Mouse (Mus musculus): ENCODE measurements around the gene Mvp. TPM values are rescaled to one million over a fixed set of nuclear protein-coding genes. Genes with fewer than 3 reads are reported as not detected.

The Mvp gene
- polyA plus RNA-seq, 1 experiment from 2014 or later: 5.8 TPM

DNA sequence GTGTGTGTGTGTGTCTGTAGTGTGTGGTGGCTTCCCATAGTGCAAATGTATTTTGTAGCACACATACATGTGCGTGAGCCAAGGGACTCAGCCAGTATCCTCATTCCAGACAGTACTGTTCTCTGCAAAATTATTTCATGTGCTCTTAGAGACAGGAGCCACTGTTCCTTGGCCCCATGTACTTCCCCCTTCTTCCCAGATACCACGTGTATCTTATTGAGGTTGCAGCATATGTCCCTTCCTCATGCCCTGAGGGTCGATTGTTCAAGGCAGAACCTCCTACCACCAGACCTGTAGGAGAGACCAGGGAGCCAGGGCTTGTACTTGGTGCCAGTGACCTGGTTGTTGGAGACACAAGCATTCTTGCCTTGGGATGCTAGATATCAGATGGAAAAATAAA lies 59.3 kb downstream of the Mvp start:
- Histone ChIP-seq H3K4me2 (replicated peaks) (no peak overlapping the region), H3K4me3 (no peak overlapping the region), H3K4me1 (peaks cover 21% of the 10 kb centered on the region), H3K9ac (replicated peaks) (no peak overlapping the region), H3K9me3 (no peaks in the 10 kb centered on the region), H3K27me3 (peaks cover 32% of the 10 kb centered on the region), H3K36me3 (peaks cover 9% of the 10 kb centered on the region; the same call in 1 of the 2 replicates), H3K27ac (replicated peaks) (no peak overlapping the region)
- 62% methylated on average over 3 of the region's 3 CpGs for WGBS
- ATAC-seq (ENCODE audit: low FRiP score, low read depth): no peak

DNA sequence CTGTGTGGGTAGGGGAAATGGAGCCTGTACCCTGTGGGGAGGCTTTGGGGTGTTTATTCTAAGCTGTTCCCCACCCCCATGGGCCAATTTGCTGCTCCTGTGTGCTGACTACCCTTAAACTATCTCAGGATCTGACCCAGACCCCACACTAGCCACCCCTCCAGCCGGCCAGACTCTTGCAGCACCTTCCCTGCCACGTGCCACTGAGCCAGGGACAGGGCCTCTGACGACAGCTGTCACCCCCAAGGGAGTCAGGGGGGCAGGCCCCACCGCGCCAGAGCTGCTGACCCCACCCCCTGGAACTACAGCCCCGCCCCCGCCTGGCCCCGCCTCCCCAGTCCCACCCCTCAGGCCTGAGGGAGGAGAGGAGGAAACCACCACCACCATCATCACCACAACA lies 61.8 kb downstream of the Mvp start:
- no peak for ATAC-seq (ENCODE audit: low FRiP score, low read depth)
- H3K27ac ChIP-seq (replicated peaks): no peak overlapping the region
- peak overlapping the region; percentile 98 for H3K4me2 ChIP-seq (replicated peaks)
- 2% methylated on average over 5 of the region's 8 CpGs for WGBS
- peaks cover 45% of the 10 kb centered on the region for H3K27me3 ChIP-seq
- H3K9me3 ChIP-seq: no peaks in the 10 kb centered on the region
- H3K36me3 ChIP-seq: no peaks in the 10 kb centered on the region
- peak overlapping the region; percentile 68; the same call in 1 of the 2 replicates for H3K9ac ChIP-seq (replicated peaks)
- H3K4me1 ChIP-seq: peaks cover 34% of the 10 kb centered on the region
- H3K4me3 ChIP-seq: peak overlapping the region; percentile 51

DNA sequence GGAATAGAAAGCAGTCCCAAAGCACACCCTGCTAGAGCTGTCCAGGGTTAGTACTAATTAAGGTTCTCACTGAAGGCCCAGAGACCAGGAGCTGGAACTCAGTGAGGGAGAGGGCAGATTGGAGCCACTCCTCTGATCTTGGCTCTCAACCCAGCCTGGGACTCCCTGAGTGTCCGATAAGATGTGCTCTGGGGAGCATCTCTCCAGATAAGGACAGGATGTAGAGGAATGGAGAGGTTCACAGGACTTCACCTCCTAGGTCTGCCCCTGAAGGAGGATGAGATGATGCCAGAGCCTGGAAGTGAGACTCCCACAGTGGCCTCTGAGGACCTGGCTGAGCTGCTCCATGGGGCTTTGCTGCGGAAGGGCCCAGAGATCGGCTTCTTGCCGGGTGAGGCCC lies 62.7 kb downstream of the Mvp start:
- peaks cover 34% of the 10 kb centered on the region for H3K4me1 ChIP-seq
- peaks cover 45% of the 10 kb centered on the region for H3K27me3 ChIP-seq
- H3K4me2 ChIP-seq (replicated peaks): peak overlapping the region; percentile 98
- 18% methylated on average over 4 of the region's 4 CpGs for whole genome bisulfite sequencing
- no peaks in the 10 kb centered on the region for H3K9me3 ChIP-seq
- 0 out of 2 replicates have a peak, but pooled peaks cover 5% of the 10 kb centered on the region for H3K36me3 ChIP-seq
- peak overlapping the region; percentile 51 for H3K4me3 ChIP-seq
- H3K27ac ChIP-seq (replicated peaks): peak overlapping the region; percentile 30; the same call in 1 of the 2 replicates
- ATAC-seq (ENCODE audit: low FRiP score, low read depth): no peak
- peak overlapping the region; percentile 68 for H3K9ac ChIP-seq (replicated peaks)

GRCm38 (mm10) chr7:126950647-126951615 lies 63.5 kb downstream of the Mvp start:
- Histone ChIP-seq H3K27ac (replicated peaks) (peak overlapping the region; percentile 87), H3K4me1 (peaks cover 34% of the 10 kb centered on the region), H3K36me3 (0 out of 2 replicates have a peak, but pooled peaks cover 5% of the 10 kb centered on the region), H3K4me2 (replicated peaks) (peak overlapping the region; percentile 98), H3K9me3 (no peaks in the 10 kb centered on the region), H3K27me3 (peaks cover 45% of the 10 kb centered on the region), H3K9ac (replicated peaks) (peak overlapping the region; percentile 68), H3K4me3 (peak overlapping the region; percentile 51)
- peak; percentile 17; the same call in 1 of the 2 replicates for ATAC-seq (ENCODE audit: low FRiP score, low read depth)
- WGBS: 4% methylated on average over 26 of the region's 26 CpGs

GRCm38 (mm10) chr7:126949793-126950646 lies 64.4 kb downstream of the Mvp start, which contains the start of gene Sez6l2:
Gene Sez6l2, plus strand, starts transcription at chr7:126950563.
- Histone ChIP-seq H3K4me3 (peak within 1 kb of the TSS; percentile 51), H3K27ac (replicated peaks) (peak within 1 kb of the TSS; percentile 87)
- ATAC-seq (ENCODE audit: low FRiP score, low read depth): peak; percentile 87

DNA sequence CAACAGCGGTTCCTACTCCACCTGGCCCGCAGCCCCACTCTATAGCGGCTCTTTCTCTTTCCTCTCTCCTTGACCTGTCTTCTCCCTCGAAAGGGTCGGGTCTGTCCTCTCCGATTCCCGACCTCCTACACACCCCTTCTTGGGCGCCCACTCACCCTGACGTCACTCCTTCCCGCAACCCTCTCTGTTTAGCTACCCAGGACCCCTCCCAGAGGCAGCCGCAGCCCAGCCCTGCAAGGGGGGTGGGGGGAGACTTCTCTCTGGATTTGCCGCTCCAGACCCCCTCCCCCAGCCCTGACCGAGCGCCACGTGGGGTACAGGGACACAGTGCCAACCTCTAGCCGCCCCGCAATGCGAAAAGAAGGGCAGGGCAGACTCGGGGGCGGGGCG lies 65.0 kb downstream of the Mvp start, which contains the start of gene Asphd1:
Asphd1 (minus strand) TSS at position 180 of the 390 bp plus-strand sequence.
- Histone ChIP-seq H3K27ac (replicated peaks) (peak within 1 kb of the TSS; percentile 87), H3K36me3 (peaks cover 15% of the 10 kb centered on the region; the same call in 1 of the 2 replicates), H3K4me1 (peaks cover 34% of the 10 kb centered on the region), H3K9me3 (no peaks in the 10 kb centered on the region), H3K4me2 (replicated peaks) (peak within 1 kb of the TSS; percentile 98), H3K4me3 (peak within 1 kb of the TSS; percentile 51), H3K27me3 (peaks cover 45% of the 10 kb centered on the region), H3K9ac (replicated peaks) (peak within 1 kb of the TSS; percentile 68)
- under 1% methylated on average over 21 of the region's 21 CpGs for WGBS
- ATAC-seq (ENCODE audit: low FRiP score, low read depth): peak; percentile 52

More at GRCm38 (mm10) chr7:126949793-126950646, 64.4 kb downstream of the Mvp start, which contains the start of gene Sez6l2:
- Histone ChIP-seq H3K4me2 (replicated peaks) (peak within 1 kb of the TSS; percentile 98), H3K36me3 (peaks cover 9% of the 10 kb centered on the region; the same call in 1 of the 2 replicates), H3K9ac (replicated peaks) (peak within 1 kb of the TSS; percentile 68), H3K4me1 (peaks cover 34% of the 10 kb centered on the region), H3K9me3 (no peaks in the 10 kb centered on the region), H3K27me3 (peaks cover 45% of the 10 kb centered on the region)
- WGBS: under 1% methylated on average over 42 of the region's 42 CpGs

DNA sequence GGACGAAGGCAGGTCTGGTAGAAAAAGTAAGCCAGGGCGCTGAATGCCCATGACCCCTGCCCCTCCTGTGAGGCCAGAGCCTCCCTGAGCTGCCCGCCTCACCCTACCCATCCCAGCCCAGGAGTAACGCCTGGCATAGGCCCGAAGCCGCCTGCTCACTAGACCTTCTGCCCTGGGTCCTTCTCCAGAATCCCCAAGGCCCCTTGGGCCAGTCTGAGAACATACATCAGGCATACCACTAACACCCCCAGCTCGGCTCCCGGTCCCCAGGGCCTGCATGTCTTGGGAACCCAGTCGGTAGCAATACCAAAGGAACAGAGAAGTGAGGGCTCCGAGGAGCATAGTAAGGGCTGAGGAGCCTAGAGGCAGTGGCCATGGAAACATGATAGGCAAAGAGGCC lies 65.8 kb downstream of the Mvp start:
- Histone ChIP-seq H3K36me3 (peaks cover 15% of the 10 kb centered on the region; the same call in 1 of the 2 replicates), H3K4me2 (replicated peaks) (peak overlapping the region; percentile 98), H3K4me1 (peaks cover 34% of the 10 kb centered on the region), H3K4me3 (peak overlapping the region; percentile 51), H3K27me3 (peaks cover 43% of the 10 kb centered on the region), H3K27ac (replicated peaks) (peak overlapping the region; percentile 87), H3K9me3 (no peaks in the 10 kb centered on the region), H3K9ac (replicated peaks) (peak overlapping the region; percentile 68)
- no peak for ATAC-seq (ENCODE audit: low FRiP score, low read depth)
- 75% methylated on average over 9 of the region's 10 CpGs for WGBS

DNA sequence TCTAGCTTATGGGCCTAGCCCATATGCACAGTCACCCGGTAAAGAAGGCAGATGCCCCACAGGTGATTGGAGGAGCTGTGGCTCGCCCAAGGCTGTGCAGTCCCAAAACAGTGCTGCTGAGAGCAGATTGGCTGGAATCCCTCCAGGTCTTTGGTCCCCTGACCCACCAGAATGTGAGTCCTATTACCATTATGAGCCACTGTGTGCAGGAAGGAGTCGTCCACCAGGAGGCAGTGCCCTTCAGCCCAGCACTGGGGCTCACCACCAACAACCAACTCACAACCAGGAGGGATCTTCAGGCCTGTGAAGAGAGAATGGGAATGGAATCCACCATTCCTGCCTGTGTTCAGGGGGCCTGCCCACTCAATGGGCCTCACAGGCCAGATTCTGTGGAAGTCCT lies 67.9 kb downstream of the Mvp start:
- 44% methylated on average over 3 of the region's 3 CpGs for WGBS

GRCm38 (mm10) chr7:126941801-126942200 lies 72.6 kb downstream of the Mvp start:
- ATAC-seq (ENCODE audit: low FRiP score, low read depth): no peak
- 46% methylated on average over 5 of the region's 5 CpGs for WGBS
- Histone ChIP-seq H3K4me3 (no peak overlapping the region), H3K36me3 (peaks cover 36% of the 10 kb centered on the region), H3K4me2 (replicated peaks) (no peak overlapping the region), H3K4me1 (peaks cover 11% of the 10 kb centered on the region), H3K9ac (replicated peaks) (no peak overlapping the region), H3K27ac (replicated peaks) (0 out of 2 replicates have a peak overlapping the region, but pooled peaks have one; percentile 20), H3K27me3 (no peaks in the 10 kb centered on the region), H3K9me3 (no peaks in the 10 kb centered on the region)

More for the DNA sequence above, 67.9 kb downstream of the Mvp start:
- no peak overlapping the region for H3K9ac ChIP-seq (replicated peaks)
- H3K9me3 ChIP-seq: no peaks in the 10 kb centered on the region
- peaks cover 27% of the 10 kb centered on the region for H3K27me3 ChIP-seq
- no peak overlapping the region for H3K4me3 ChIP-seq
- peaks cover 26% of the 10 kb centered on the region for H3K4me1 ChIP-seq
- no peak overlapping the region for H3K27ac ChIP-seq (replicated peaks)
- no peak for ATAC-seq (ENCODE audit: low FRiP score, low read depth)
- H3K36me3 ChIP-seq: peaks cover 25% of the 10 kb centered on the region
- H3K4me2 ChIP-seq (replicated peaks): no peak overlapping the region

DNA sequence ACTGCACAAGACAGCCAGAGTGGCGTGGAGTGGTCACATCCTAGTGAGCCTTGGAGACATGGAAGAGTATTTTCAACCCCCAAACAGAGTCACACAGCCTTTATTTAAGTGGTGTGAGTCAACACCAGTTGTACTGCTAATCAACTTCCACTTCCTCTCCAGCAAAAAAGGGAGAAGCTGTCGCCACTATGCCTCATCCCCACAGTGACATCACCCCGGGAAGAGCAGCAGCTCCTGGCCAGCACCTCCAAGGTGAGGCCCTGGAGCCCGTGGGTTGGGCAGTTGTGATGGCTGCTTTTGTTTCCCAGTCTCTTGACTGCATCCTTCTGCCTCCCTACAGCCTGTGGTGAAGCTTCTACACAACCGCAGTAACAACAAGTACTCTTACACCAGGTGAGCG lies 73.2 kb downstream of the Mvp start:
- ATAC-seq (ENCODE audit: low FRiP score, low read depth): no peak
- Histone ChIP-seq H3K9me3 (no peaks in the 10 kb centered on the region), H3K4me1 (peaks cover 11% of the 10 kb centered on the region), H3K4me2 (replicated peaks) (no peak overlapping the region), H3K9ac (replicated peaks) (no peak overlapping the region), H3K27me3 (no peaks in the 10 kb centered on the region), H3K27ac (replicated peaks) (no peak overlapping the region), H3K36me3 (peaks cover 40% of the 10 kb centered on the region), H3K4me3 (no peak overlapping the region)
- WGBS: 57% methylated on average over 6 of the region's 6 CpGs
